Mouse (Mus musculus) midbrain, embryonic 10.5 days (tissue): ENCODE results near the gene Aco2. TPM values are rescaled to one million over a fixed set of nuclear protein-coding genes. Genes with fewer than 3 reads are reported as not detected.
A peak's percentile ranks its signal among the peaks of the same experiment; 100 is the strongest.

ENCODE experiments used
- DNase-seq: peaks from one replicate; pipeline ENCODE4 v3.0.0-alpha.2; 2017; ENCODE audit warnings: low spot score
- H3K27ac ChIP-seq: fragments of 300-500 bp; sonication (generic); replicated peaks from 2 replicates; pipeline ENCODE4 v1.5.1; 2016; ENCODE audit warnings: mild to moderate bottlenecking
- H3K27me3 ChIP-seq: fragments of 300-500 bp; sonication (generic); 2 replicates; pipeline ENCODE4 v1.6.1; 2016; ENCODE audit warnings: low read depth, mild to moderate bottlenecking; ENCODE audit not compliant: poor library complexity, severe bottlenecking
- H3K36me3 ChIP-seq: fragments of 300-500 bp; sonication (generic); 2 replicates; pipeline ENCODE4 v1.6.1; 2016; ENCODE audit warnings: mild to moderate bottlenecking, moderate library complexity
- H3K4me1 ChIP-seq: fragments of 300-500 bp; sonication (generic); 2 replicates; pipeline ENCODE4 v1.6.1; 2016
- H3K4me3 ChIP-seq: fragments of 300-500 bp; sonication (generic); 2 replicates; pipeline ENCODE4 v1.5.1; 2016; ENCODE audit warnings: mild to moderate bottlenecking, moderate library complexity
- H3K9me3 ChIP-seq: fragments of 300-500 bp; sonication (generic); replicated peaks from 2 replicates; pipeline ENCODE4 v1.6.1; 2016; ENCODE audit warnings: mild to moderate bottlenecking
- WGBS: fragments of 180-500 bp; shearing (Covaris S2); methylation state at CpG from one replicate; pipeline ENCODE4 v1.1.7; 2016; 5-methylcytosine and 5-hydroxymethylcytosine counted together
- polyA plus RNA-seq: library from polyadenylated mRNA; unstranded; fragments of >200 nt; fragmentation: Nextera tagmentation; extraction: Ambion mirVana; gene quantifications from 2 replicates; pipeline ENCODE4 v1.2.1, GENCODE M21; 2016

The Aco2 gene
- polyA plus RNA-seq, 1 experiment from 2014 or later: 152 TPM

GRCm38 (mm10) chr15:81920546-81921217 lies 48.6 kb downstream of the Aco2 start:
- Histone ChIP-seq H3K9me3 (no peaks in the 10 kb centered on the region), H3K27ac (no peak overlapping the region), H3K27me3 (no peaks in the 10 kb centered on the region), H3K4me1 (peaks cover 15% of the 10 kb centered on the region), H3K36me3 (peaks cover 61% of the 10 kb centered on the region), H3K4me3 (no peak overlapping the region)
- DNase-seq: no peak
- 90% methylated on average over 10 of the region's 10 CpGs for WGBS

DNA sequence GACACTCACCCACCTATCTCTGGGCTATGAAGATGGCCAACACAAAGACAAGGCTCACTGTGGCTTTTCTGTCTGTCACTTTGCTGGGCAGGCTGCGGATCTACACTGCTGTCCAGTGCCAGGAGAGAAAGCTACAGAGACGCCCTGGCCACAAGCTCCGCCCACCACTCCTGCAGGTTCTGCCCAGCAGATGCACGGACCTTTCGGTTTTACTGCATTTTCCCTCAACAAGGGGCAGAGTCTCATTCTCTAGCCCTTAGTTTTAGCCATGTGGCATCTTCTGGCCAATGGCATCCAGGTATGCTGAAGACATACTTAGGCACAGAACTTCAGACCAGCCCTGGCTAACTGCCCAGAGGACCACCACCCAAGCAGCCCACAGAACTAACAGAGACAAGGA lies 49.1 kb downstream of the Aco2 start:
- DNase-seq: no peak
- Histone ChIP-seq H3K27ac (no peak overlapping the region), H3K9me3 (no peaks in the 10 kb centered on the region), H3K4me1 (peaks cover 19% of the 10 kb centered on the region), H3K4me3 (no peak overlapping the region), H3K27me3 (no peaks in the 10 kb centered on the region), H3K36me3 (peaks cover 55% of the 10 kb centered on the region)
- 73% methylated on average over 5 of the region's 5 CpGs for WGBS

- no peaks in the 10 kb centered on the region for H3K9me3 ChIP-seq
Measured at GRCm38 (mm10) chr15:81924933-81925332, 52.8 kb downstream of the Aco2 start.

DNA sequence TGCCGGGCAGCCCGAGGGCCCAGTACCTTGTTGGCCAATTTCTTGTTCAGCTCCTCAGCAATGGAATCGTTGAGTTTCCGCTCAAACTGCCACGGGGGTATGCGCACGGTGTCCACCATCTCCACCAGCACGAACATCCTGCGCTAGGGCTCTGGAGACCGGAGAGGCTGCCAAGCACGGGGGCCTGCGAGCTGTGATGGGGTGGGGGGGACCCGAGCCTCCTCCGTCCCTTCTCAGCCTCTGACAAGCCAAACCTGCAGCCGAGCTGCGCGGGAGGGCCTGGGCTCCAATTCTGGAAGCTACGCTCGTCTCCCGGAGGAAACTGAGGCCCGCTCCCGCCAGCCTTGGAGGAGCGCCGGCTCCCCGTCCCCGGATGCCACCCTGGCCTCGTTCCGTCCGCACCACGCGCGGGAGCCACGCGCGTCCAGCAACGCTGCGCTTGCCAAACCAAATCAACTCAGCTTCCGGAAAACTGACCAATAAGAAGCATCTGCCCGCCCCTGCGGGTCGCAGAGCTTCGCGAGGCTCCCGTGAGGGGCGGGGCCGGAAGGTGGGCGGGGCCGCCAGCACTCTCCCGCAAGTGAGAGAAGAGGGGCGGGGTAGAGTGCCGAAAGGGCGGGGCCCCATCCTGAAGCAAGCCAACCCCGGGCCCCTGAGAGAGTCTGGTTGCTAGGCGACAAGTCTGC lies 53.8 kb downstream of the Aco2 start, which contains the start of gene Polr3h:
Polr3h (minus strand) TSS at position 481 of the 686 bp plus-strand sequence.
- Histone ChIP-seq H3K4me1 (peaks cover 29% of the 10 kb centered on the region), H3K27ac (peak within 1 kb of the TSS; percentile 88), H3K36me3 (peaks cover 25% of the 10 kb centered on the region), H3K27me3 (no peaks in the 10 kb centered on the region), H3K9me3 (no peaks in the 10 kb centered on the region), H3K4me3 (peak within 1 kb of the TSS; percentile 90)
- under 1% methylated on average over 54 of the region's 54 CpGs for WGBS
- peak; percentile 98 for DNase-seq

More at GRCm38 (mm10) chr15:81924933-81925332, 52.8 kb downstream of the Aco2 start:
- H3K4me1 ChIP-seq: peaks cover 29% of the 10 kb centered on the region
- H3K36me3 ChIP-seq: peaks cover 32% of the 10 kb centered on the region
- WGBS: 84% methylated on average over 11 of the region's 11 CpGs
- no peak overlapping the region for H3K27ac ChIP-seq
- DNase-seq: no peak
- no peaks in the 10 kb centered on the region for H3K27me3 ChIP-seq
- H3K4me3 ChIP-seq: peak overlapping the region; percentile 90

GRCm38 (mm10) chr15:81926446-81926822 lies 54.3 kb downstream of the Aco2 start:
- H3K27ac ChIP-seq: peak overlapping the region; percentile 88
- peaks cover 20% of the 10 kb centered on the region for H3K36me3 ChIP-seq
- H3K4me3 ChIP-seq: peak overlapping the region; percentile 90
- peaks cover 29% of the 10 kb centered on the region for H3K4me1 ChIP-seq
- DNase-seq: no peak
- H3K9me3 ChIP-seq: no peaks in the 10 kb centered on the region
- no peaks in the 10 kb centered on the region for H3K27me3 ChIP-seq
- WGBS: 36% methylated on average over 9 of the region's 9 CpGs

DNA sequence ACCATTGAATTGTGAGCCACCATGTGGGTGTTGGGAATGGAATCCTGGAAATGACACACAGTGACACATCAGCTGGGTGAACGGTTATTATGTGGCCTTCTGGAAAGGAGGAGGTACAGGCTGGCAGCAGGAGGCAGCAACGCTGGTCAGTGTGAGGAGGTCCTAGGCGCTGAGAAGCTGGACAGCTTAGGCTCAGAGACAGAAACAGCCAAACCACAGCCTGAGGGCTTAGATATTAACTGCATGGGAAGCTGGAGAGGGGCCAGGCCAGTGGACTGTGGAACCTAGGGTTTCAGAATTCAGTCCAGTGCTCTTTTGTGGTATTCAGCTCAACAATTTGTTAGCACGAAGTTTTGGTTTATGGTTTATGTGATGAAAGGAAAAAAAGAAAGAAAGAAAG lies 55.6 kb downstream of the Aco2 start:
- Histone ChIP-seq H3K27me3 (no peaks in the 10 kb centered on the region), H3K9me3 (no peaks in the 10 kb centered on the region), H3K4me3 (no peak overlapping the region), H3K4me1 (peaks cover 30% of the 10 kb centered on the region), H3K36me3 (peaks cover 11% of the 10 kb centered on the region), H3K27ac (no peak overlapping the region)
- no peak for DNase-seq
- WGBS: 75% methylated on average over 4 of the region's 4 CpGs

DNA sequence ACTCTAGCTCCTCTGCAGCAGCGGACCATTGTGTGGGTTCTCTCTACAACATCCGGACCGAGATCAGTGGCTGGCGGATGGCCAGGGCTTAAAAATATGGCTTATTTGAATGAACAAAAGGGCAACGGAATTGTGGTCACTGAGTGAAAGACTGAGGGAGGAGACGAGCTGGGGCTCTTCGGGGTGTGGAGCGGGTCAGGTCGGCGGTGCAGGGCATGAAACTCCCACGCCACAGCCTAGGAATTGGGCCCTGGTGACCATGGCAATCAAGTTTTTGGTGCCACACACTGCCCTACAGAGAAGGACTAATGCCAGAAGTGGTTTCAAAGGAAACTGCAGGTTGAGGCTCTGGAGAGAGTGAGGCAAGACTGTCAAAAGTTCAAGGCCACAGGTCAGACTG lies 56.2 kb downstream of the Aco2 start:
- no peak overlapping the region for H3K4me3 ChIP-seq
- no peak for DNase-seq
- 72% methylated on average over 11 of the region's 11 CpGs for WGBS
- H3K36me3 ChIP-seq: peaks cover 8% of the 10 kb centered on the region
- peaks cover 36% of the 10 kb centered on the region for H3K4me1 ChIP-seq
- no peak overlapping the region for H3K27ac ChIP-seq
- no peaks in the 10 kb centered on the region for H3K27me3 ChIP-seq
- H3K9me3 ChIP-seq: no peaks in the 10 kb centered on the region

DNA sequence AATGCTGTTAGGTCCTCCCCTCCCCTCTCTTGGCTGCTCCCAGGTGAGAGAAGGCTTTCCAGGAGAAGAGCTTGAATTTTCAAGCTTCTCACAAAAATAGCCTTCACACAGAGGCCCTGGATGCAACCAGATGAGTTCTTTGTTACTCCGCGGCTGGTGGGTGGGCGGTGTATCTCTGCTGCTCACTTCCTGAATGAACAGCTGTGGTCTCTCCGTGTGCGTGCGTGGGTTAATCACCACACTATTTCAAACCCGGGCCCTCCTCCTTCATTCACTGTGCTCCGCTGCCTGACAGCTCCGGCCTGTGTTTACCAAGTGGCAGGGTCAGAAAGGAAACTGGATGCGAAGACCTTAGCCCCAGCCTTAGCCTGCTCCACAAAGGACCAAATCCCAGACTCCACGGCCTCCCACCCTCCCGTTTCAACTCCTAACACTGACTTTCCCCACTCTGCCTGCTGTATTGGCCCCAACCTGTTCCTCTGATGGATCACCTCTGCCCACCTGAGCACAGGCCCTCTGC lies 60.9 kb downstream of the Aco2 start:
- peaks cover 31% of the 10 kb centered on the region for H3K4me1 ChIP-seq
- H3K36me3 ChIP-seq: no peaks in the 10 kb centered on the region
- H3K4me3 ChIP-seq: no peak overlapping the region
- DNase-seq: no peak
- H3K27me3 ChIP-seq: peaks cover 13% of the 10 kb centered on the region
- WGBS: 54% methylated on average over 12 of the region's 12 CpGs
- no peaks in the 10 kb centered on the region for H3K9me3 ChIP-seq
- H3K27ac ChIP-seq: peak overlapping the region; percentile 47

DNA sequence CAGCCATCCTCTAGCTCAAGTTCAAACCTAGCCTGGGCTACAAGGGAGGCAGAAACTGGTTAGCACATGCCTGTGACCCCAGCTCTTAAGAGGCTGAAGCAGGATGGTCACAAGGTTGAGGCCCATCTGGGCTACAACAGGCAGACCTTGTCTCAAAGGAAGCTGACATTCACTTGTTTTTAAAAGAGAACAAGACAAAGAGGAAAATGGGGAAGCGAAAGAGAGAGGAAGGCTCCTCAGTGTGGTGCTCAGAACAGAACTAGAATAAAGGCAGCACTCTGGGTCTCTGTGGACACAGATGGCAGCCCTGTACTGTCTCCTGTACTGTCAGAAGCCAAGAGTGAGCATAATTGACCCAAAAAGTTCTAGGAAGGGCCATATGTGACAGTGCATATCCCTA lies 61.9 kb downstream of the Aco2 start:
- H3K27me3 ChIP-seq: peaks cover 17% of the 10 kb centered on the region
- no peak for DNase-seq
- H3K9me3 ChIP-seq: no peaks in the 10 kb centered on the region
- H3K27ac ChIP-seq: no peak overlapping the region
- H3K4me1 ChIP-seq: peaks cover 38% of the 10 kb centered on the region
- H3K36me3 ChIP-seq: no peaks in the 10 kb centered on the region
- no peak overlapping the region for H3K4me3 ChIP-seq
- 92% methylated on average over 1 of the region's 1 CpGs for WGBS

DNA sequence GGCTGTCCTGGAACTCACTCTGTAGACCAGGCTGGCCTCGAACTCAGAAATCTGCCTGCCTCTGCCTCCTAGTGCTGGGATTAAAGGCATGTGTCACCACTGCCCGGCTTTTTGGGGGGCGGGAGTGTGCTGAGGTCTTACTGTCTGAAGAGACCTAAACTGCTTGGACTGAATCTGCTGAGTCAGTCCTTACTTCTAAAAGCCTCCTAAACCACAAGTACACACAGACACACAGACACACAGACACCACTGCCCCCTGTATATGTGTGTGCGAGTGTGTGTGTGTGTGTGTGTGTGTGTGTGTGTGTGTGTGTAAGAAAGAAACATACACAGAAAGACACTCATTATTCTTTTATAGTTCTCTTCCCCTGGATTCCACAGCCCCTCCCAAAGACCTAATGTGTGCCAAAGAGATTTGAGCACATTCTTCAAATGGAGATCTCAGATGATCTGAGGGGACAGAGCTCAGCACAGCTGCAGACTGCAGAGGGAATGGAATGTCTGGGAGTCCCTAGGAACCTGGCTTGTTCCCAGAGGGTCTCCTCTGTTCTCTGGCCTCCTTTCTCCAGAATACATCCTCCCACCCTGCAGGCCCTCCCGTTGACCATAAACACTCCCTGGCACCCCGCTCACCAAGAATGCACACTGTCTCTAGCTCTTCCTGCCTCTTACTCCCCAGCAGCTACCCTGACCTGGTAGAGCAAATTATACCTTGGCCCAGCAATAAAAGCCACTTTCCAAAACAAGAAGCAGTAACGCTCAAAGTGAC lies 63.9 kb downstream of the Aco2 start:
- Histone ChIP-seq H3K4me1 (peaks cover 38% of the 10 kb centered on the region), H3K36me3 (no peaks in the 10 kb centered on the region), H3K4me3 (peak overlapping the region; percentile 59), H3K9me3 (no peaks in the 10 kb centered on the region), H3K27ac (peak overlapping the region; percentile 76), H3K27me3 (peaks cover 17% of the 10 kb centered on the region)
- WGBS: 56% methylated on average over 7 of the region's 7 CpGs
- DNase-seq: no peak

- Histone ChIP-seq H3K4me1 (peaks cover 38% of the 10 kb centered on the region), H3K36me3 (no peaks in the 10 kb centered on the region), H3K9me3 (no peaks in the 10 kb centered on the region), H3K27ac (peak within 1 kb of the TSS; percentile 76), H3K27me3 (peaks cover 17% of the 10 kb centered on the region), H3K4me3 (peak within 1 kb of the TSS; percentile 59)
- 1% methylated on average over 12 of the region's 12 CpGs for WGBS
- DNase-seq: peak; percentile 58
Measured at GRCm38 (mm10) chr15:81936679-81937078, 64.6 kb downstream of the Aco2 start, which contains the start of gene Csdc2. Csdc2 (plus strand) TSS chr15:81936759.

DNA sequence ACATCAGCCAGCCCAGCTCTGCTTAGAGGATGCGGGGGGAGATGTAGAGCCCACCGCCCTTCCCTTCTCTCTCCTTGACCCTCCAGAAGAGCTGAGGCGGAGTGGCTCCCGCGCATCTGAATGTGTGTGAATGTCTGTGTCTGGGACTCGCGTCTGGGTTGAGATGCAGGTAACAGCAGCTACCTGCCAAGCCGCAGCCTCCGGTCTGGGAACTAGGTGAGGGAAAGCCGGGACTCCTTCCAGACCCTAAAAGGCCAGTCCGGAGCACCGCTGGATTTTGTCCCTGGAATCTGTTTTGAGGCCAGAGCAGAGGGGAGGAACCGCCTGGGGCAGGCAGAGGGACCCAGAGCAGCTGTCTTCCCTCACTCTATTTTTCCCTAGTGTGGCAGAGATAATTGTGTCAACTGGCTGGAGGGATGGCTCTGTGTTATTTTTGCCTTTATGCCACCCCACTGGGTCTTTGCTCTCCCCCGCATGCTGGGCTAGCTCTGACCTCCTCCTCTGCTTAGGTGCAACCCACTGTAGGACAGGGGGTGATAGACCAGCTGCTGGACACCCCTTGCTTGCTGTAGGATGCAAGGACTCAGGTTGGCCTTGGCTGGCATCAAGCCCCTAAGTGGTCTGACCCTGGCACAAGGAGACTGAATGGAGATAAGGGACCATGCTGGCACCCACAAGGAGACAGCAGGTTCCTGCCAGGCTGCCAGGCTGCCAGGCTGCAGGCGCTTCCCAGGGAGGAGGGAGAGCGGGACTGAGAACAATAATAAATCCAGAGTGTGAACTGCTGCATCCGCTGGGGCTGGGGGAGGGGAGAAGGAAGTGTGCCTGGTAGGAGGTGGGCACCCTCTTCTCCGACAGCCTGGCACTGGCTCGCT lies 65.2 kb downstream of the Aco2 start:
- Histone ChIP-seq H3K36me3 (no peaks in the 10 kb centered on the region), H3K27ac (peak overlapping the region; percentile 76), H3K4me3 (peak overlapping the region; percentile 59), H3K4me1 (peaks cover 43% of the 10 kb centered on the region), H3K9me3 (no peaks in the 10 kb centered on the region), H3K27me3 (peaks cover 17% of the 10 kb centered on the region)
- WGBS: 17% methylated on average over 19 of the region's 19 CpGs
- DNase-seq: no peak
